Mouse (Mus musculus): Measurements from ENCODE around the gene Rps6ka4.

The Rps6ka4 gene

DNA sequence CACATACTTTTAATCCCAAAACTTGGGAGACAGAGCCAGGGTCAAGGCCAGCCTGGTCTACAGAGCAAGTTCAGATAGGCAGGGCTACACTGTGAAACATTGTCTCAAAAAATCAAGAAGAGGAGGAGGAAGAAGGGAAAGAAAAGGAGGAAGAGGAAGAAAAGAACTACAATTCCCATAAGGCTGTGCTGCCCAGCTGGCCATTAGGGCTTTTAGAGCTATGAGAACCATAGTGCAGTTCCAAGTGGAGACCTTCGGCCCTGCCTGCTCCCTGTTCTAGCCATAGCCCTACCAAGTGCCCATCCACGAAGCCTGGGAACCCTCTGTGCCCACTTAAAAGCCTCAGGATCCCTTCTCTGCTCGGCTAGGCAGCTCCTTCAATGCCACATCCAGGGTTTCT is 11.1 kb upstream of the Rps6ka4 start:
- DNase-seq (ENCODE audit: low spot score in 2 of 2) = no peak

DNA sequence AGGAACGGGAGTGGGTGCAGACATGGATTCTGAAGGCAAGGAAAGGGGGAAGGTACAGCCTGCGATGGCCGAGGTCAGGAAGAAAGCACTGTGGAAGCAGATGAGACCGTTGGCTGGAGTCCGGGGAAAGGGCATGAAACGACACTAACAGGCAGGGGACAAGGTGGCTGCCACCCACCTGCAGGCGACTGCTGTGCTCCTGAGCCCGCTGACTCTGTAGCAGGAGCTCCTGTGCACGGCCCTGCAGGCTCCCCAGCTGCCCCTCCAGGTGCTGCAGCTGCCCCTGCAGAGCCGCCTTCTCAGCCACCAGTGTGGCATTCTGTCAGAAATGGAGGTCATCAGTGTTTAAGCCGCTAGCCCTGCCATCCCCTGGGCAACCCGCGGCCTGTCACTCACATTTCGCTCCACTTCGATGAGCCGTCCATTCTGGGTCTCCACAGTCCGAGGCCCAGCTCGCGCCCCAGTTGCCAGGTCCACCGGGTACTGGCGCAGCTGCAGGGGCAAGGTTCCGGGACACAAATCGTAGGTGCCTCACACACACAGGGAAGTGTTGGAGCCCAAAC is 9.2 kb upstream of the Rps6ka4 start:
- no peak for DNase-seq (ENCODE audit: low spot score in 2 of 2)

- no peak for DNase-seq (ENCODE audit: low spot score in 2 of 2)
These were observed 7.5 kb upstream of the Rps6ka4 start for GRCm38 (mm10) chr19:6847841-6848517.

GRCm38 (mm10) chr19:6846050-6846449 is 5.6 kb upstream of the Rps6ka4 start:
- DNase-seq (ENCODE audit: low spot score in 2 of 2) = no peak

GRCm38 (mm10) chr19:6842353-6842752 is 1.9 kb upstream of the Rps6ka4 start:
- no peak for DNase-seq (ENCODE audit: low spot score in 2 of 2)

- no peak for DNase-seq (ENCODE audit: low spot score in 2 of 2)
These were observed 809 bp upstream of the Rps6ka4 start for GRCm38 (mm10) chr19:6841292-6841597.

DNA sequence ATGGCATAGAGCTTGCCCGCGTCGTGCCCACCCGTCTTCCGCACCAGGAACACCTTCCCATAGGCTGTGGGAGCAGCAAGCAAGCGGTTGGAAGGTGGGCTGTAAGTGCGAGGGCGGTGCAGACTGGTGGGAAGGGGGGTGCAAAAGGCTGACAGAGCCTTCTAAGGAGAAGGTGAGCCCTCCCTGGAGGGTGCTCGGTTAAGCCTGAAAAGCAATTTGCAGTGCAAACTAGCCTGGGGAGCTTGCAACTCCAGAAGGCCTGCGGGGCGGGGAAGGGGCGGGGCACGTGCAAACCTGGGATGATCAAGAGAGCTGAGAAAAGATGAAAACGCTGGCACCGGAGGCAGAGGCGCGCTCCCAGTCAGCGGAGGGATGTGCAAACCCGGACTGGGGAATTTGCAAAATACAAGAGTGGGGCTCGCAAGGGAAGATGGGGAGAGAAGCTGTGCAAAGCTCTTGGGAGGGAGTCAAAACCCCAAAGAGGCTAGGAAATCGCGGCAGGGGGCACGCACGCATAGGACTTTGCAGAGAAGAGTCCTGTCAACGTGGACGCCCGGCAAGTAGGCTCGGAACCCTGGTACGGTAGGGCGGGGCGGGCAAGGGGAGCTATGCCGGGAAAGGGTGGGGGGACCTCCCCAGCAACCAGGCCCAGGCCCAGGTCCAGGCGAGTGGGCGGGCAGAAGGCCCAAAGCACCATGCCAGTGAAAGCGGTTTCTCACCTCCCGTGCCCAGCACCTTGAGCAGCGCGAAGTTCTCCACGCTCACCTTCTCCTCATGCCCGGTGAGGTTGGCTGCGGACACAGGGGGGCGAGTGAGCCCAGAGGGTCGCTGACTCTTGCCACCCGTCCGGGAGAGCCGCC is 591 bp downstream of the Rps6ka4 start:
- peak; percentile 42 to 56 for DNase-seq (ENCODE audit: low spot score in 2 of 2)

- no peak for DNase-seq (ENCODE audit: low spot score in 2 of 2)
These were observed 8.1 kb downstream of the Rps6ka4 start for GRCm38 (mm10) chr19:6832363-6832762.

GRCm38 (mm10) chr19:6831331-6831730 is 9.1 kb downstream of the Rps6ka4 start:
- DNase-seq (ENCODE audit: low spot score in 2 of 2) = no peak

DNA sequence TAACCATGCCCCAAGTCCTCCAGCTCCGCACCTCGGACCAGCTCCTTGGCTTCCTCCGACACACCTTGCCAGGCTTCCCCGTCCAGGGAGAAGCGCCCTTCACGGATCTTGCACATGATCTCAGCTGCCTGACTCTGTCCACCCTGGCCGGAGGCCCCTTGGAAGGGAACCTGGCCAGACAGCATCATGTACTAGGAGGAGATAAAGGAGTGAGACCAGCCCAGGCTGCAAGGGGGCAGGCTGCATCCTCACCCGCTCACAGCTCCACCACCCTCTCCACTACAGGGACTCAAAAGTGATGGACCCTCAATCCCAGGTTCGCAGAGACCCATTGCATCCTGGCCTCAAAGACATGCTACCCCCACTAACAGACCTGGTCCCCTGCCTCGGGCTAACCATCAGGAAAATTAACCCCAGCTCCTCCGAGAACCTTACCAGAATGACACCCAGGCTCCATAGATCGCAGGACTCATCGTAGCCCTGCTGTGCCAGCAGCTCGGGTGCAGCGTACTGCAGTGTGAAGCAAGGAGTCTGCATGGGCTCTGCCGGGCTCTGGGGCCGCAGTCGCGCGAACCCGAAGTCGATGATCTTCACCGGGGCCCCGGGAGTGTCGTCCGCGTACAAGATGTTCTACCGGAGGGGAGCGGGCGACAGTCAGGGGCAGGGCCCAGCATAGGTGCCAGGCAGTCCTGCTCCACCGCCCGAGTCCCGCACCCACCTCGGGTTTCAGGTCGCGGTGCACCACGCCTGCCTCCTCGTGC is 9.7 kb downstream of the Rps6ka4 start:
- DNase-seq (ENCODE audit: low spot score in 2 of 2) = no peak

- no peak for DNase-seq (ENCODE audit: low spot score in 2 of 2)
These were observed 10.4 kb downstream of the Rps6ka4 start for GRCm38 (mm10) chr19:6829870-6830555.

- DNase-seq (ENCODE audit: low spot score in 2 of 2) = no peak
These were observed 11.4 kb downstream of the Rps6ka4 start for GRCm38 (mm10) chr19:6829069-6829468.

- DNase-seq (ENCODE audit: low spot score in 2 of 2) = no peak
These were observed 13.8 kb downstream of the Rps6ka4 start for GRCm38 (mm10) chr19:6826601-6827000.

GRCm38 (mm10) chr19:6825384-6825783 is 15.1 kb downstream of the Rps6ka4 start:
- no peak for DNase-seq (ENCODE audit: low spot score in 2 of 2)

GRCm38 (mm10) chr19:6820538-6821195 is 19.8 kb downstream of the Rps6ka4 start:
- no peak for DNase-seq (ENCODE audit: low spot score in 2 of 2)

- no peak for DNase-seq (ENCODE audit: low spot score in 2 of 2)
These were observed 21.2 kb downstream of the Rps6ka4 start for GRCm38 (mm10) chr19:6819143-6819827.

- DNase-seq (ENCODE audit: low spot score in 2 of 2) = no peak
These were observed 25.5 kb downstream of the Rps6ka4 start for GRCm38 (mm10) chr19:6814958-6815357.

DNA sequence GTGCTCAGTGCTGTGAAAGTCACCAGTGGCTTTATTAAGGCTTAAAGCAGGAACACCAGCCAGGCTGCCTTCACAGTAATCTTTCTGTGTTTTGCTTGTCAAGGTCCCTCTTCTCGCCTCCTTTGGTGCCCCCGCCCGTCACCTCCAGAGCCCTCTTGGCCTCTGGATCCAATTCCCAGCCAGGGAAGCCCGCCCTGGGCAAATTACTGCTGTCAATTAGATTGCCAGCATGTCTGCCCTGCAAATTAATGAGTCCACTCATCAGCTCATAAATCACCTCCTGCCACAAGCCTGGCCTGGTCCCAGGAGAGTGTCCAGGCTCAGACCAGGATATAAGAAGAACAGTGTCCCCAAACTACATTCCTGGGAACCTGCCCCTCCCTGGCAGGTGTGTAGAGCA is 26.1 kb downstream of the Rps6ka4 start:
- DNase-seq (ENCODE audit: low spot score in 2 of 2) = no peak

Measured in frontal cortex, postnatal 25 days (tissue).